Mouse (Mus musculus): ENCODE measurements at regions not wholly inside any gene's neighbourhood (a gene's known extent, or its start where the extent isn't known, plus 50 kb on each side); places are given as distances from the start of the nearest gene placed in this dataset.

DNA sequence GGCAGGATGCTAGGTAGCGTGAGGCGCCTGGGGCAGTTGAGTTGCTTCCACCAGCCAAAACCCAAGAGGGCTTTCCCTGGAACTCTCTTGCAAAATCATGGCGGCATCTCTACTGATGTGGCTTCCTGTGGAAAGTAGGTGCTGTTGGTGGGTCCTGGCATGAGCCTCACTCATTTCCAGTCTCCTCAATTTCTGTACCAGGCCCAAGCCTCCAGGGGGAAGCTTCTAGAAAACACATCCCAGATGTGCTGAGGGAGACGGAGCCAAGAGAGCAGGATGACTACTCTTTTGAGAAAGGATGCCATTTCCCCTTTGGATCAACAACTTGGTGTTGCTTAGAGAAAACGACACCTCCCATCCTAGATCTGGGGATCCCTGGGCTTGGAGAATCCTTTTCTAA lies 50.9 kb upstream of the 1600014C23Rik start:
- no peak for DNase-seq

All from lung, postnatal 10 days (tissue).